Mouse (Mus musculus): ENCODE data around the gene Nfe2. TPM values are rescaled to one million over a fixed set of nuclear protein-coding genes. Genes with fewer than 3 reads are reported as not detected.
"Not testable (repeated sequence)": the region's sequence is repeated elsewhere in the genome, so short reads cannot be mapped to it uniquely, and the experiment has no call there.

Nfe2 gene
- polyA plus RNA-seq, 1 experiment from 2014 or later = 0.63 TPM

- Histone ChIP-seq H3K27ac (peak overlapping the region; percentile 66), H3K9ac (no peak overlapping the region), H3K4me2 (no peak overlapping the region), H3K36me3 (replicated peaks) (peaks cover 5% of the 10 kb centered on the region), H3K4me1 (peaks cover 23% of the 10 kb centered on the region), H3K27me3 (replicated peaks) (no peaks in the 10 kb centered on the region), H3K4me3 (no peak overlapping the region), H3K9me3 (no peaks in the 10 kb centered on the region)
- 53% methylated on average over 1 of the region's 1 CpGs for WGBS
- ATAC-seq (replicated peaks) = 0 out of 2 replicates have a peak, but pooled peaks have one; percentile 37
Measured at GRCm38 (mm10) chr15:103285778-103286417, 27.7 kb upstream of the Nfe2 start.

GRCm38 (mm10) chr15:103284647-103285046 lies 26.4 kb upstream of the Nfe2 start:
- no peak for ATAC-seq (replicated peaks)
- H3K4me2 ChIP-seq = no peak overlapping the region
- no peaks in the 10 kb centered on the region for H3K9me3 ChIP-seq
- 48% methylated on average over 2 of the region's 2 CpGs for WGBS
- peaks cover 19% of the 10 kb centered on the region for H3K4me1 ChIP-seq
- no peaks in the 10 kb centered on the region for H3K36me3 ChIP-seq (replicated peaks)
- no peak overlapping the region for H3K4me3 ChIP-seq
- H3K27me3 ChIP-seq (replicated peaks) = no peaks in the 10 kb centered on the region
- H3K9ac ChIP-seq = no peak overlapping the region
- peak overlapping the region; percentile 66; the same call in 1 of the 2 replicates for H3K27ac ChIP-seq

- H3K4me3 ChIP-seq = no peak overlapping the region
- ATAC-seq (replicated peaks) = no peak
- no peak overlapping the region for H3K27ac ChIP-seq
- peaks cover 15% of the 10 kb centered on the region for H3K4me1 ChIP-seq
- H3K9me3 ChIP-seq = no peaks in the 10 kb centered on the region
- no peaks in the 10 kb centered on the region for H3K36me3 ChIP-seq (replicated peaks)
- H3K27me3 ChIP-seq (replicated peaks) = no peaks in the 10 kb centered on the region
- WGBS = 53% methylated on average over 3 of the region's 3 CpGs
- no peak overlapping the region for H3K9ac ChIP-seq
- no peak overlapping the region for H3K4me2 ChIP-seq
Measured at GRCm38 (mm10) chr15:103284066-103284465, 25.9 kb upstream of the Nfe2 start.

GRCm38 (mm10) chr15:103281465-103282205 lies 23.4 kb upstream of the Nfe2 start:
- no peak overlapping the region for H3K9ac ChIP-seq
- ATAC-seq (replicated peaks) = no peak
- peaks cover 14% of the 10 kb centered on the region for H3K4me1 ChIP-seq
- no peak overlapping the region for H3K4me3 ChIP-seq
- H3K9me3 ChIP-seq = no peaks in the 10 kb centered on the region
- H3K36me3 ChIP-seq (replicated peaks) = no peaks in the 10 kb centered on the region
- no peak overlapping the region for H3K4me2 ChIP-seq
- no peaks in the 10 kb centered on the region for H3K27me3 ChIP-seq (replicated peaks)
- 95% methylated on average over 3 of the region's 3 CpGs for WGBS
- H3K27ac ChIP-seq = no peak overlapping the region

GRCm38 (mm10) chr15:103280817-103281464 lies 22.7 kb upstream of the Nfe2 start:
- 75% methylated on average over 3 of the region's 3 CpGs for WGBS
- ATAC-seq (replicated peaks) = no peak
- H3K27ac ChIP-seq = no peak overlapping the region

GRCm38 (mm10) chr15:103279750-103280149 lies 21.5 kb upstream of the Nfe2 start:
- ATAC-seq (replicated peaks) = no peak
- no peak overlapping the region for H3K9ac ChIP-seq
- no peak overlapping the region for H3K4me2 ChIP-seq
- no peak overlapping the region for H3K27ac ChIP-seq
- H3K4me1 ChIP-seq = peaks cover 2% of the 10 kb centered on the region
- 58% methylated on average over 3 of the region's 3 CpGs for WGBS
- H3K27me3 ChIP-seq (replicated peaks) = no peaks in the 10 kb centered on the region
- no peak overlapping the region for H3K4me3 ChIP-seq
- H3K36me3 ChIP-seq (replicated peaks) = no peaks in the 10 kb centered on the region
- no peaks in the 10 kb centered on the region for H3K9me3 ChIP-seq

More at GRCm38 (mm10) chr15:103280817-103281464, 22.7 kb upstream of the Nfe2 start:
- Histone ChIP-seq H3K4me1 (peaks cover 12% of the 10 kb centered on the region), H3K9ac (no peak overlapping the region), H3K4me3 (no peak overlapping the region), H3K27me3 (replicated peaks) (no peaks in the 10 kb centered on the region), H3K36me3 (replicated peaks) (no peaks in the 10 kb centered on the region), H3K4me2 (no peak overlapping the region), H3K9me3 (no peaks in the 10 kb centered on the region)

- H3K4me1 ChIP-seq = peaks cover 17% of the 10 kb centered on the region
- no peak overlapping the region for H3K9ac ChIP-seq
- no peak for ATAC-seq (replicated peaks)
- WGBS = 80% methylated on average over 7 of the region's 7 CpGs
- no peaks in the 10 kb centered on the region for H3K27me3 ChIP-seq (replicated peaks)
- no peak overlapping the region for H3K4me2 ChIP-seq
- H3K27ac ChIP-seq = no peak overlapping the region
- no peaks in the 10 kb centered on the region for H3K9me3 ChIP-seq
- H3K36me3 ChIP-seq (replicated peaks) = no peaks in the 10 kb centered on the region
- H3K4me3 ChIP-seq = no peak overlapping the region
Measured at GRCm38 (mm10) chr15:103277949-103278348, 19.7 kb upstream of the Nfe2 start.

- H3K27me3 ChIP-seq (replicated peaks); ATAC-seq (replicated peaks); H3K27ac ChIP-seq; H3K9ac ChIP-seq; H3K9me3 ChIP-seq; H3K4me2 ChIP-seq; H3K4me3 ChIP-seq; H3K36me3 ChIP-seq (replicated peaks): not testable (repeated sequence)
- peaks cover 17% of the 10 kb centered on the region for H3K4me1 ChIP-seq
- WGBS = 88% methylated on average over 3 of the region's 3 CpGs
Measured at GRCm38 (mm10) chr15:103275943-103276342, 17.7 kb upstream of the Nfe2 start.

- peak within 1 kb of the TSS; percentile 78 for H3K27ac ChIP-seq
- peak within 1 kb of the TSS; percentile 74 for H3K4me2 ChIP-seq
- H3K4me3 ChIP-seq = peak within 1 kb of the TSS; percentile 90
- no peaks in the 10 kb centered on the region for H3K27me3 ChIP-seq (replicated peaks)
- H3K4me1 ChIP-seq = peaks cover 17% of the 10 kb centered on the region
- peak within 1 kb of the TSS; percentile 91 for H3K9ac ChIP-seq
- 0% methylated on average over 38 of the region's 38 CpGs for WGBS
- no peaks in the 10 kb centered on the region for H3K36me3 ChIP-seq (replicated peaks)
- H3K9me3 ChIP-seq = no peaks in the 10 kb centered on the region
- ATAC-seq (replicated peaks) = peak; percentile 100
Measured at GRCm38 (mm10) chr15:103272419-103273279, 14.4 kb upstream of the Nfe2 start, which contains the start of gene Copz1. Gene Copz1 (plus strand): TSS chr15:103272714.

- ATAC-seq (replicated peaks) = no peak
- no peak overlapping the region for H3K9ac ChIP-seq
- no peaks in the 10 kb centered on the region for H3K9me3 ChIP-seq
- WGBS = 83% methylated on average over 4 of the region's 4 CpGs
- H3K4me3 ChIP-seq = no peak overlapping the region
- no peaks in the 10 kb centered on the region for H3K27me3 ChIP-seq (replicated peaks)
- no peak overlapping the region for H3K4me2 ChIP-seq
- peaks cover 8% of the 10 kb centered on the region for H3K4me1 ChIP-seq
- H3K36me3 ChIP-seq (replicated peaks) = no peaks in the 10 kb centered on the region
- no peak overlapping the region for H3K27ac ChIP-seq
Measured at GRCm38 (mm10) chr15:103268903-103269302, 10.7 kb upstream of the Nfe2 start.

- no peak overlapping the region for H3K9ac ChIP-seq
- ATAC-seq (replicated peaks) = no peak
- H3K4me2 ChIP-seq = no peak overlapping the region
- H3K27ac ChIP-seq = no peak overlapping the region
- no peaks in the 10 kb centered on the region for H3K27me3 ChIP-seq (replicated peaks)
- WGBS = 91% methylated on average over 2 of the region's 2 CpGs
- no peaks in the 10 kb centered on the region for H3K36me3 ChIP-seq (replicated peaks)
- H3K4me1 ChIP-seq = no peaks in the 10 kb centered on the region
- no peaks in the 10 kb centered on the region for H3K9me3 ChIP-seq
- no peak overlapping the region for H3K4me3 ChIP-seq
Measured at GRCm38 (mm10) chr15:103264794-103265193, 6.6 kb upstream of the Nfe2 start.

- H3K4me2 ChIP-seq = no peak overlapping the region
- no peak overlapping the region for H3K4me3 ChIP-seq
- no peaks in the 10 kb centered on the region for H3K36me3 ChIP-seq (replicated peaks)
- no peak overlapping the region for H3K27ac ChIP-seq
- H3K27me3 ChIP-seq (replicated peaks) = 0 out of 2 replicates have a peak, but pooled peaks cover 5% of the 10 kb centered on the region
- H3K9me3 ChIP-seq = no peaks in the 10 kb centered on the region
- WGBS = 78% methylated on average over 1 of the region's 1 CpGs
- peaks cover 3% of the 10 kb centered on the region for H3K4me1 ChIP-seq
- ATAC-seq (replicated peaks) = no peak
- no peak overlapping the region for H3K9ac ChIP-seq
Measured at GRCm38 (mm10) chr15:103259989-103260388, 1.8 kb upstream of the Nfe2 start.

All from midbrain, embryonic 15.5 days (tissue).